Mouse (Mus musculus): ENCODE measurements at regions not wholly inside any gene's neighbourhood (a gene's known extent, or its start where the extent isn't known, plus 50 kb on each side); places are given as distances from the start of the nearest gene placed in this dataset.
"Not testable (repeated sequence)": the region's sequence is repeated elsewhere in the genome, so short reads cannot be mapped to it uniquely, and the experiment has no call there.

- TF ChIP-seq POLR2A (IDR thresholded peaks at IDR 0.05; ENCODE audit: low read depth, low read length) = no peak
- no peak for TF ChIP-seq CTCF (IDR thresholded peaks at IDR 0.05; ENCODE audit: borderline replicate concordance, insufficient read depth, low read length)
- Histone ChIP-seq H3K4me3 (ENCODE audit: insufficient read depth, low read length) (no peak overlapping the region), H3K4me1 (ENCODE audit: control insufficient read depth, insufficient read depth, low read length) (no peaks in the 10 kb centered on the region), H3K27ac (ENCODE audit: insufficient read depth, low read length) (no peak overlapping the region)
Measured at GRCm38 (mm10) chr12:29439343-29440019, 88.7 kb upstream of the Myt1l start.

- not testable (repeated sequence) for H3K4me1 ChIP-seq (ENCODE audit: control insufficient read depth, insufficient read depth, low read length); H3K27ac ChIP-seq (ENCODE audit: insufficient read depth, low read length); H3K4me3 ChIP-seq (ENCODE audit: insufficient read depth, low read length)
Measured at GRCm38 (mm10) chr12:29465201-29465600, 63.0 kb upstream of the Myt1l start.

All from embryonic fibroblast, embryonic 13.5 days (primary cell).